Mouse (Mus musculus): ENCODE measurements at regions not wholly inside any gene's neighbourhood (a gene's known extent, or its start where the extent isn't known, plus 50 kb on each side); places are given as distances from the start of the nearest gene placed in this dataset.

- Histone ChIP-seq H3K9ac (ENCODE audit: low read length) (no peak overlapping the region), H3K27ac (ENCODE audit: low read depth) (no peak overlapping the region), H3K4me1 (replicated peaks; ENCODE audit: control insufficient read depth, insufficient read depth, low read length) (peaks cover 10% of the 10 kb centered on the region), H3K27me3 (replicated peaks; ENCODE audit: control insufficient read depth, insufficient read depth, low read length) (no peaks in the 10 kb centered on the region; the same call in 1 of the 2 replicates), H3K4me2 (ENCODE audit: low read length) (no peak overlapping the region), H3K4me3 (ENCODE audit: low read depth, low read length) (no peak overlapping the region), H3K36me3 (ENCODE audit: control insufficient read depth, insufficient read depth, low read length) (no peaks in the 10 kb centered on the region), H3K9me3 (ENCODE audit: control insufficient read depth, low read length) (no peaks in the 10 kb centered on the region)
- WGBS, result 29% methylated on average over 15 of the region's 15 CpGs
- ATAC-seq (replicated peaks; ENCODE audit: low FRiP score, low TSS enrichment, low read depth) (no peak), DNase-seq (ENCODE audit: low spot score) (no peak)
Observed at GRCm38 (mm10) chr11:84760622-84761196, 58.6 kb downstream of the Mrm1 start.

GRCm38 (mm10) chr11:84759478-84759986, 59.8 kb downstream of the Mrm1 start:
- H3K4me3 ChIP-seq (ENCODE audit: low read depth, low read length), result no peak overlapping the region
- 81% methylated on average over 5 of the region's 5 CpGs for WGBS

GRCm38 (mm10) chr11:84752007-84752406, 67.3 kb downstream of the Mrm1 start:
- no peak overlapping the region for H3K4me2 ChIP-seq (ENCODE audit: low read length)
- no peak overlapping the region for H3K9ac ChIP-seq (ENCODE audit: low read length)
- DNase-seq (ENCODE audit: low spot score) (no peak), ATAC-seq (replicated peaks; ENCODE audit: low FRiP score, low TSS enrichment, low read depth) (no peak)
- H3K9me3 ChIP-seq (ENCODE audit: control insufficient read depth, low read length), result no peaks in the 10 kb centered on the region
- WGBS, result 79% methylated on average over 6 of the region's 6 CpGs
- H3K4me3 ChIP-seq (ENCODE audit: low read depth, low read length), result no peak overlapping the region
- H3K36me3 ChIP-seq (ENCODE audit: control insufficient read depth, insufficient read depth, low read length), result no peaks in the 10 kb centered on the region
- H3K27ac ChIP-seq (ENCODE audit: low read depth), result no peak overlapping the region
- H3K4me1 ChIP-seq (replicated peaks; ENCODE audit: control insufficient read depth, insufficient read depth, low read length), result no peaks in the 10 kb centered on the region; the same call in 1 of the 2 replicates
- no peaks in the 10 kb centered on the region for H3K27me3 ChIP-seq (replicated peaks; ENCODE audit: control insufficient read depth, insufficient read depth, low read length)

More at GRCm38 (mm10) chr11:84759478-84759986, 59.8 kb downstream of the Mrm1 start:
- ATAC-seq (replicated peaks; ENCODE audit: low FRiP score, low TSS enrichment, low read depth) (no peak), DNase-seq (ENCODE audit: low spot score) (no peak)
- no peak overlapping the region for H3K4me2 ChIP-seq (ENCODE audit: low read length)
- peaks cover 4% of the 10 kb centered on the region for H3K4me1 ChIP-seq (replicated peaks; ENCODE audit: control insufficient read depth, insufficient read depth, low read length)
- no peaks in the 10 kb centered on the region for H3K36me3 ChIP-seq (ENCODE audit: control insufficient read depth, insufficient read depth, low read length)
- H3K9me3 ChIP-seq (ENCODE audit: control insufficient read depth, low read length), result no peaks in the 10 kb centered on the region
- no peaks in the 10 kb centered on the region; the same call in 1 of the 2 replicates for H3K27me3 ChIP-seq (replicated peaks; ENCODE audit: control insufficient read depth, insufficient read depth, low read length)
- H3K27ac ChIP-seq (ENCODE audit: low read depth), result no peak overlapping the region
- no peak overlapping the region for H3K9ac ChIP-seq (ENCODE audit: low read length)

- no peaks in the 10 kb centered on the region for H3K9me3 ChIP-seq (ENCODE audit: control insufficient read depth, low read length)
- no peak overlapping the region for H3K27ac ChIP-seq (ENCODE audit: low read depth)
- no peak overlapping the region for H3K4me2 ChIP-seq (ENCODE audit: low read length)
- no peaks in the 10 kb centered on the region for H3K36me3 ChIP-seq (ENCODE audit: control insufficient read depth, insufficient read depth, low read length)
- H3K4me1 ChIP-seq (replicated peaks; ENCODE audit: control insufficient read depth, insufficient read depth, low read length), result no peaks in the 10 kb centered on the region; the same call in 1 of the 2 replicates
- 35% methylated on average over 12 of the region's 12 CpGs for WGBS
- no peak overlapping the region for H3K4me3 ChIP-seq (ENCODE audit: low read depth, low read length)
- H3K27me3 ChIP-seq (replicated peaks; ENCODE audit: control insufficient read depth, insufficient read depth, low read length), result no peaks in the 10 kb centered on the region
- ATAC-seq (replicated peaks; ENCODE audit: low FRiP score, low TSS enrichment, low read depth) (no peak), DNase-seq (ENCODE audit: low spot score) (no peak)
- H3K9ac ChIP-seq (ENCODE audit: low read length), result no peak overlapping the region
Observed at GRCm38 (mm10) chr11:84749490-84750349, 69.6 kb downstream of the Mrm1 start.

- Histone ChIP-seq H3K36me3 (ENCODE audit: control insufficient read depth, insufficient read depth, low read length) (no peaks in the 10 kb centered on the region), H3K4me1 (replicated peaks; ENCODE audit: control insufficient read depth, insufficient read depth, low read length) (no peaks in the 10 kb centered on the region; the same call in 1 of the 2 replicates), H3K4me3 (ENCODE audit: low read depth, low read length) (no peak overlapping the region), H3K9ac (ENCODE audit: low read length) (no peak overlapping the region), H3K27ac (ENCODE audit: low read depth) (no peak overlapping the region), H3K4me2 (ENCODE audit: low read length) (peak overlapping the region; percentile 28), H3K9me3 (ENCODE audit: control insufficient read depth, low read length) (no peaks in the 10 kb centered on the region), H3K27me3 (replicated peaks; ENCODE audit: control insufficient read depth, insufficient read depth, low read length) (no peaks in the 10 kb centered on the region)
- ATAC-seq (replicated peaks; ENCODE audit: low FRiP score, low TSS enrichment, low read depth) (peak; percentile 36; the same call in 1 of the 2 replicates), DNase-seq (ENCODE audit: low spot score) (peak; percentile 60)
- whole genome bisulfite sequencing, result 14% methylated on average over 17 of the region's 17 CpGs
Observed at GRCm38 (mm10) chr11:84738769-84739589, 80.3 kb downstream of the Mrm1 start.

GRCm38 (mm10) chr11:84738128-84738527, 81.2 kb downstream of the Mrm1 start:
- Histone ChIP-seq H3K4me3 (ENCODE audit: low read depth, low read length) (no peak overlapping the region), H3K9ac (ENCODE audit: low read length) (no peak overlapping the region), H3K36me3 (ENCODE audit: control insufficient read depth, insufficient read depth, low read length) (no peaks in the 10 kb centered on the region), H3K9me3 (ENCODE audit: control insufficient read depth, low read length) (no peaks in the 10 kb centered on the region), H3K27me3 (replicated peaks; ENCODE audit: control insufficient read depth, insufficient read depth, low read length) (no peaks in the 10 kb centered on the region), H3K4me2 (ENCODE audit: low read length) (no peak overlapping the region), H3K27ac (ENCODE audit: low read depth) (no peak overlapping the region), H3K4me1 (replicated peaks; ENCODE audit: control insufficient read depth, insufficient read depth, low read length) (no peaks in the 10 kb centered on the region; the same call in 1 of the 2 replicates)
- DNase-seq (ENCODE audit: low spot score) (no peak), ATAC-seq (replicated peaks; ENCODE audit: low FRiP score, low TSS enrichment, low read depth) (no peak)
- 52% methylated on average over 3 of the region's 3 CpGs for WGBS

GRCm38 (mm10) chr11:84731890-84732289, 87.4 kb downstream of the Mrm1 start:
- WGBS, result 69% methylated on average over 6 of the region's 6 CpGs
- no peaks in the 10 kb centered on the region for H3K9me3 ChIP-seq (ENCODE audit: control insufficient read depth, low read length)
- H3K9ac ChIP-seq (ENCODE audit: low read length), result no peak overlapping the region
- no peak overlapping the region for H3K4me2 ChIP-seq (ENCODE audit: low read length)
- H3K4me1 ChIP-seq (replicated peaks; ENCODE audit: control insufficient read depth, insufficient read depth, low read length), result no peaks in the 10 kb centered on the region
- ATAC-seq (replicated peaks; ENCODE audit: low FRiP score, low TSS enrichment, low read depth) (no peak), DNase-seq (ENCODE audit: low spot score) (no peak)
- H3K27me3 ChIP-seq (replicated peaks; ENCODE audit: control insufficient read depth, insufficient read depth, low read length), result no peaks in the 10 kb centered on the region
- no peak overlapping the region for H3K27ac ChIP-seq (ENCODE audit: low read depth)
- H3K36me3 ChIP-seq (ENCODE audit: control insufficient read depth, insufficient read depth, low read length), result no peaks in the 10 kb centered on the region
- H3K4me3 ChIP-seq (ENCODE audit: low read depth, low read length), result no peak overlapping the region

- ATAC-seq (replicated peaks; ENCODE audit: low FRiP score, low TSS enrichment, low read depth) (no peak), DNase-seq (ENCODE audit: low spot score) (no peak)
- no peaks in the 10 kb centered on the region for H3K9me3 ChIP-seq (ENCODE audit: control insufficient read depth, low read length)
- H3K4me3 ChIP-seq (ENCODE audit: low read depth, low read length), result no peak overlapping the region
- no peaks in the 10 kb centered on the region for H3K36me3 ChIP-seq (ENCODE audit: control insufficient read depth, insufficient read depth, low read length)
- no peak overlapping the region for H3K4me2 ChIP-seq (ENCODE audit: low read length)
- no peak overlapping the region for H3K9ac ChIP-seq (ENCODE audit: low read length)
- H3K27ac ChIP-seq (ENCODE audit: low read depth), result no peak overlapping the region
- H3K27me3 ChIP-seq (replicated peaks; ENCODE audit: control insufficient read depth, insufficient read depth, low read length), result no peaks in the 10 kb centered on the region
- H3K4me1 ChIP-seq (replicated peaks; ENCODE audit: control insufficient read depth, insufficient read depth, low read length), result no peaks in the 10 kb centered on the region
- 34% methylated on average over 8 of the region's 8 CpGs for WGBS
Observed at GRCm38 (mm10) chr11:84730218-84730617, 89.1 kb downstream of the Mrm1 start.

Data from intestine, embryonic 14.5 days (tissue).